ENCODE assay signal across 10 mouse cellular contexts in the genomic region with DNA sequence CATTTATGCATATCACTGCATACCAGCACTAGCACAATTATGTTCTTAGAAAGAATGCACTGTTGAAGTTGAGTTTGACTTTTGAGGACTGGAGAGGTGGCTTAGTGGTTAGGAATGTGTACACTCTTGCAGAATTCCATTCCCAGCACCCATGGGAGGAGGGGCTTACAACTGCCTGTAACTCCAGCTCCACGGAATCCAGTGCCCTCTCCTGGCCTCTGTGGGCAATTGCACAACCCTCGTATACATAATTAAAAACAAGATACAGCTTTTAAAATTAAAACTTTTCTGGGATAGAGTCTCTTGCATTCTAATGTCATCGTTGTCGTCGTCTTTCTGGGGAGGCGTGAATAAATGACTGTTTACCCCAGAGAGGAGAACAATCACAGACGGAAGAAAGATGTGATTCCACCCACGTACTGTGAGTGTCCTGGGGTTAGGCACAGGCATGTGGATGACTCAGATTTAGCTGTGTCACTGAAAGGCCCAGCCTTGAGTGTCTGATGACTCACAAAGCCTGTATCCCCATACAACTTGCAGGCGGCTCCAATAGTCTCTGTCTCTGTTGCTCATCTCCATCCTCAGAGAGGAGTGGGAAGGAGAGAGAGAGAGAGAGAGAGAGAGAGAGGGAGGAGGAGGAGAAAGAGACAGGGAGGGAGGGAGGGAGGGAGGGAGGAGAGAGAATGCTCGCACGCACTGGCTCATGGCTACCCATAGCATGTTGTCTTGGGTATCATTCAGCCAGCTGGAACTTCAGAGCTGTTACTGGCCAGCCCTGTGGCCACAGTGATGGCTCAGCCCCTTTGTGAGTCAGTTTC. TPM values are rescaled to one million over a fixed set of nuclear protein-coding genes. Genes with fewer than 3 reads are reported as not detected.
DNase-seq lines count a peak whose midpoint lies in the region; ATAC-seq and TF ChIP-seq lines count a peak whose summit lies in the region.
"Had no signal": no experiment of that assay in that cellular context is flagged by ENCODE, and none has a peak within 500 bp of the region (broad histone marks: within the 10 kb centered on the region; RNA-seq: fewer than 3 reads in every experiment).

No protein-coding gene starts in this region.

- H3K27me3 ChIP-seq in cerebellum, adult 2 months (ENCODE audit: control insufficient read depth, insufficient read depth, low read length): no peaks in the 10 kb centered on the region
- H3K27me3 ChIP-seq: neural tube, embryonic 12.5 days had no signal

- peak overlapping the region; percentile 55; the same call in 1 of the 2 replicates for H3K9ac ChIP-seq in ES-E14 (ENCODE audit: insufficient read depth, low read depth, low read length, poor library complexity, severe bottlenecking)
- H3K9ac ChIP-seq: neural tube, embryonic 12.5 days had no signal

- H3K36me3 ChIP-seq in ES-E14 (ENCODE audit: control insufficient read depth, insufficient read depth, low read length, poor library complexity, severe bottlenecking): no peaks in the 10 kb centered on the region
- H3K36me3 ChIP-seq: neural tube, embryonic 12.5 days had no signal

- TF ChIP-seq POLR2A in lung, adult 2 months (IDR thresholded peaks at IDR 0.05; ENCODE audit: borderline replicate concordance, extremely low read depth, low read depth, low read length): no peak
- TF ChIP-seq POLR2A in cerebellum, adult 2 months (IDR thresholded peaks at IDR 0.05; ENCODE audit: borderline replicate concordance, insufficient read depth, low read length): no peak

- no peak for ATAC-seq in megakaryocyte, adult 5-6 weeks (ENCODE audit: poor library complexity, severe bottlenecking)

- intact Hi-C loops in left cerebral cortex, postnatal 14 days (cut with DNase I): no loop called here

- in situ Hi-C loops in ES-E14 (cut with MboI; ENCODE audit: low sequenced_read_pairs in 2 of 2, unreplicated experiment in 2 of 2): no loop called here

- 63% methylated on average over 11 of the region's 11 CpGs for WGBS in lung, adult 2 months
- 64% methylated on average over 11 of the region's 11 CpGs for WGBS in cerebellum, adult 2 months

- no peak overlapping the region for H3K4me3 ChIP-seq in lung, adult 2 months (replicated peaks; ENCODE audit: extremely low read depth, low read depth, low read length)
- H3K4me3 ChIP-seq in ES-E14 (ENCODE audit: insufficient read depth in 1 of 2, low read depth in 1 of 2, low read length in 2 of 2, poor library complexity in 1 of 2, severe bottlenecking in 1 of 2): no peak overlapping the region
- no peak overlapping the region for H3K4me3 ChIP-seq in cerebellum, adult 2 months (replicated peaks; ENCODE audit: insufficient read depth, low read depth, low read length)
- H3K4me3 ChIP-seq: neural tube, embryonic 12.5 days had no signal

- H3K4me1 ChIP-seq in lung, adult 2 months (ENCODE audit: control insufficient read depth, insufficient read depth, low read length): no peaks in the 10 kb centered on the region
- peaks cover 2 to 8% of the 10 kb centered on the region in 2 experiments for H3K4me1 ChIP-seq in ES-E14 (ENCODE audit: control insufficient read depth in 2 of 2, insufficient read depth in 2 of 2, low read length in 2 of 2, poor library complexity in 1 of 2)
- no peaks in the 10 kb centered on the region for H3K4me1 ChIP-seq in cerebellum, adult 2 months (ENCODE audit: control insufficient read depth, insufficient read depth, low read length)
- H3K4me1 ChIP-seq: neural tube, embryonic 12.5 days had no signal

- H3K9me3 ChIP-seq in ES-E14 (ENCODE audit: control insufficient read depth, insufficient read depth, low read depth, low read length): no peaks in the 10 kb centered on the region

- H3K27ac ChIP-seq in ES-E14 (ENCODE audit: insufficient read depth, low read depth, low read length, poor library complexity, severe bottlenecking): peak overlapping the region; percentile 82
- no peak overlapping the region for H3K27ac ChIP-seq in cerebellum, adult 2 months (ENCODE audit: insufficient read depth, low read length)
- H3K27ac ChIP-seq: neural tube, embryonic 12.5 days had no signal

- DNase-seq in lung, adult 2 months: no peak
- no peak for DNase-seq in lung, postnatal 25 days (ENCODE audit: low spot score)
- DNase-seq in ES-E14 (ENCODE audit: low read depth, low spot score): no peak
- DNase-seq in adrenal gland, postnatal 10 days: peak; percentile 52
- DNase-seq in left cerebral cortex, postnatal 14 days (ENCODE audit: low spot score in 2 of 2): peak; percentile 22 to 53
- no peak for DNase-seq in cerebellum, adult 2 months
- no peak for DNase-seq in spleen, postnatal 10 days (ENCODE audit: low spot score in 2 of 2)
- DNase-seq: kidney, postnatal 4 days had no signal

- TF ChIP-seq CTCF in lung, adult 2 months (IDR thresholded peaks at IDR 0.05; ENCODE audit: insufficient read depth, low read length): peak; percentile 45; the same call in 1 of the 2 replicates
- TF ChIP-seq CTCF in cerebellum, adult 2 months (IDR thresholded peaks at IDR 0.05; ENCODE audit: borderline replicate concordance, insufficient read depth, low read depth, low read length): no peak

TF ChIP-seq in ES-E14, 5 proteins besides CTCF, POLR2A, EP300 and RAD21:
- no peak for TF ChIP-seq CHD2 (IDR thresholded peaks at IDR 0.05; ENCODE audit: low read depth, low read length)
- no peak for TF ChIP-seq ZNF384 (IDR thresholded peaks at IDR 0.05; ENCODE audit: low read depth, low read length)
- TF ChIP-seq MAFK (IDR thresholded peaks at IDR 0.05; ENCODE audit: insufficient read depth, low read depth, low read length): peak; percentile 80; the same call in 1 of the 2 replicates
- peak; percentile 82 for TF ChIP-seq ZC3H11A (IDR thresholded peaks at IDR 0.05; ENCODE audit: borderline replicate concordance, low read depth, low read length)
- TF ChIP-seq HCFC1 (IDR thresholded peaks at IDR 0.05; ENCODE audit: borderline replicate concordance, insufficient read depth, low read length): no peak

RNA-seq across cellular contexts. Expression of a gene that starts 41.1 kb away (rescaled TPM):
- polyA plus RNA-seq in lung, adult 2 months (2012; rRNA removed): 15.1 and 31.0 TPM in 2 replicates
- total RNA-seq in ES-E14 (2012; rRNA removed): 368 and 425 TPM in 2 replicates
- total RNA-seq in adrenal gland, postnatal 10 days (2021): 100 to 1,000 TPM; 195 to 219 TPM
- total RNA-seq in left cerebral cortex, postnatal 14 days (2021): 100 to 1,000 TPM; 167 to 195 TPM
- 74.5 and 75.2 TPM in 2 replicates for polyA plus RNA-seq in cerebellum, adult 2 months (2012; rRNA removed)
- total RNA-seq in megakaryocyte, adult 5-6 weeks (2015): 119 and 132 TPM in 2 replicates
- total RNA-seq in megakaryocyte, adult 5-6 weeks (2017): 260 and 268 TPM in 2 replicates

RNA-seq across cellular contexts. Expression of a gene that starts 41.8 kb away (rescaled TPM):
- 7.7 and 7.9 TPM in 2 replicates for polyA plus RNA-seq in lung, adult 2 months (2012; rRNA removed)
- total RNA-seq in ES-E14 (2012; rRNA removed): 3.1 and 4.3 TPM in 2 replicates
- total RNA-seq in adrenal gland, postnatal 10 days (2021): 1 to 10 TPM; 6.8 to 9.7 TPM
- 1 to 10 TPM; 1.4 to 2.0 TPM for total RNA-seq in left cerebral cortex, postnatal 14 days (2021)
- polyA plus RNA-seq in cerebellum, adult 2 months (2012; rRNA removed): 8.5 and 9.7 TPM in 2 replicates
- 2.2 and 2.8 TPM in 2 replicates for total RNA-seq in megakaryocyte, adult 5-6 weeks (2015)
- 0.24 and 0.73 TPM in 2 replicates for total RNA-seq in megakaryocyte, adult 5-6 weeks (2017)

RNA-seq across cellular contexts. Expression of a gene that starts 53.5 kb away (rescaled TPM):
- 0.06 and 0.15 TPM in 2 replicates for polyA plus RNA-seq in lung, adult 2 months (2012; rRNA removed)
- 0.79 and 0.85 TPM in 2 replicates for total RNA-seq in ES-E14 (2012; rRNA removed)
- 1 to 10 TPM in 1 of 2 experiments, under 1 TPM in 1; 0.66 to 1.4 TPM for total RNA-seq in adrenal gland, postnatal 10 days (2021)
- 10 to 100 TPM; 26.0 to 29.7 TPM for total RNA-seq in left cerebral cortex, postnatal 14 days (2021)
- 4.9 and 5.0 TPM in 2 replicates for polyA plus RNA-seq in cerebellum, adult 2 months (2012; rRNA removed)
- 0.32 and 1.1 TPM in 2 replicates for total RNA-seq in megakaryocyte, adult 5-6 weeks (2015)
- 0.18 and 0.57 TPM in 2 replicates for total RNA-seq in megakaryocyte, adult 5-6 weeks (2017)

Comparison
In these comparisons a context has a peak if more than half of its experiments do, and no peak if none do; other contexts are left out.
1. DNase-seq: peak in adrenal gland, postnatal 10 days (single experiment) and left cerebral cortex, postnatal 14 days (2 of 2); none in lung, adult 2 months (single experiment), lung, postnatal 25 days (single experiment), ES-E14 (single experiment), cerebellum, adult 2 months (0 of 2) and spleen, postnatal 10 days (0 of 2).
2. RNA of a gene that starts 53.5 kb away (total RNA-seq): 26.0 to 29.7 TPM in left cerebral cortex, postnatal 14 days; 0.66 to 1.4 TPM in adrenal gland, postnatal 10 days, 0.18 to 1.1 TPM in megakaryocyte, adult 5-6 weeks and 0.79 to 0.85 TPM in ES-E14; every median in the first group is over 10 times any median in the second.